Mouse (Mus musculus): ENCODE measurements around the gene Harbi1.

The Harbi1 gene

DNA sequence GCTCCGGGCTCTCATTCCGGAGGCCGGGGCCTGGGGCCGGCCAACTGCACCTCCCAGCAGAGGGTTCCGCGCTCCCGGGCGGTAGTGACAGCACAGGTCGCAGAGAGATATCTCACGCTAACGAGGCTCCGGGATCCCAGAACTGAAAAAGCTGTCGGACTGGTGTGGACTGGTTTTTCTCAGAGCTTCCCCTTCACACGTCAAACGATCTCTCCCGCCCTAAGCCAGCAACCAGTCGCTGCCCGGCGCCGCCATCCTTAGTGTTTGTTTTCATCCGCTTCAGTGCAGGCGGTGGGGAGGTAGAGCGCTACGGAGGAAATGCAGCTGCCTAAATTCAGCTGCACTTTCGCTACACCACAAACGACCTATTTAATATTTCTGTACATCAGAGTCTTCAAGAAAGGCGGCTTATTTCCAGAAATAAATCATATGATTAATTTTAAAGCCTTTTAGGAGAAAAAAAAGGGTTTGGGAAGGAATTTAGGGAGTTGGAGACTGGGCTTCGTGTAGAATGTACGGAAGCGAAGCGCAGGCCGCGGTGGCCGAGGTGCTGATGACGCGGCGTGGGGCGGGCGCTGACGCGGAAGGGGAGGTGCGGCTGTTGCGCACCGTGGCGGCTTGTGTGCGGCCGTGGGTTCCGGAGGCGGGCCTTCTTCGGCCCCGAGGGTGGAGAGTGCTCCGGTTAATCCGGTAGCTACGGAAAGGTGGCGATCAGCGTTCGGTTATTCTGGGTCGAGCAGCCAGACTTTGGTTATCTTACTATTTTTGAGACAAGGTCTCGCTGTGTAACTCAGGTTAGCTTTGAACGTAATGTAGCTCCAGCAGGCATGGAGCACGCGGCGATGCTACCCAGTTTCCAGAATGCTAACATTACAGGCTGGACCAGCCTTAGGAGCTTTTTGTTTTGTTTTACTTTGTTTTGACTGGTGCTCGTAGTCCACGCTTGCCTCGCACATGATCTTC lies at the start of gene Harbi1, which contains the start of gene Atg13:
Harbi1 (plus strand) TSS at position 581 of the 963 bp plus-strand sequence.
Atg13 (minus strand) TSS at position 305 of the 963 bp plus-strand sequence.
- DNase-seq (ENCODE audit: low spot score in 2 of 2) = peak; percentile 92 to 97

- no peak for DNase-seq (ENCODE audit: low spot score in 2 of 2)
Measured at GRCm38 (mm10) chr2:91660981-91661380, 49.7 kb upstream of the Harbi1 start.

- DNase-seq (ENCODE audit: low spot score in 2 of 2) = no peak
Measured at GRCm38 (mm10) chr2:91664780-91665179, 45.9 kb upstream of the Harbi1 start.

DNA sequence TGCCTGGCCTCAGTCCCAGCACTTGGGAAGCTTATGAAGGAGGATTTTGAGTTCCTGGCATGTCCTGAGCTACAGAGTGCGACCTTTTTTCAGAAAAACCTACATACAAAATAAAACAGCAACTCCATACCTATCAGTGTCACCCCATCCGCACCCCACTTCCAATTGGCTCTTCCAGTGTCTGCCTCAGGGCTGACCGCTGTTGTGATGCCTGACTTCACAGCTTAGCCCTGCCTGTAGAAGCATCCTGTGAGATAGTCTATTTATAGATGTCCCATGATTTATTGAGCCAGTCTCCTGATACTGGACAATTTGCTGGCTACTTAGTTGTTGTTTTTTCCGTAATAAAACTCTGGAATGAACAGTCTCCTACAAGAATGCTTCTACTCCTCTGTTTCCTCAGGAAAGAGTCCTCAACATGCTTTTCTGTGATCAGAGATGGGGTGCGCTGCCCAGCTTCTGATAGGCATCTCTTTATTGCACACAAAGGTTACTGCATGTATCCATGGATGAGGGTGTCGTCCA lies 44.2 kb upstream of the Harbi1 start:
- DNase-seq (ENCODE audit: low spot score in 2 of 2) = no peak

DNA sequence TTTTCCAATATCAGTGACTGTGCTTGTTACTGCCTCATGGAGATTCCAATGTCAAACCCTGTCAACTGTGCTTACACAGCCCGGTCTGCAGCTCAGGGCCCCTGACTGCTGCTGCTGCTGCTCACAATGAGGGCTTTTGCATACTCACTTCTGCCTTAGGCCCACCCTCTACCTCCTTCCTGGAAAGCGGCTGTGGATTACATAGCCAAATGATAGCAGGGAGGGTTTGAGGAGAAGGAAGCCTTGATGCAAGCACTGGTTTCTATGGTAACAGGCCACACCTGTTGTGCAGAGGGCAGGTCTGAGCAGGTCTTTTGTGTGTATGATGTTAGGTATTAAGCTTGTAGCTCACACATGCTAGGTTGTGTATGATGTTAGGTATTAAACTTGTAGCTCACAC lies 42.9 kb upstream of the Harbi1 start:
- DNase-seq (ENCODE audit: low spot score in 2 of 2) = no peak

- no peak for DNase-seq (ENCODE audit: low spot score in 2 of 2)
Measured at GRCm38 (mm10) chr2:91669326-91669725, 41.3 kb upstream of the Harbi1 start.

DNA sequence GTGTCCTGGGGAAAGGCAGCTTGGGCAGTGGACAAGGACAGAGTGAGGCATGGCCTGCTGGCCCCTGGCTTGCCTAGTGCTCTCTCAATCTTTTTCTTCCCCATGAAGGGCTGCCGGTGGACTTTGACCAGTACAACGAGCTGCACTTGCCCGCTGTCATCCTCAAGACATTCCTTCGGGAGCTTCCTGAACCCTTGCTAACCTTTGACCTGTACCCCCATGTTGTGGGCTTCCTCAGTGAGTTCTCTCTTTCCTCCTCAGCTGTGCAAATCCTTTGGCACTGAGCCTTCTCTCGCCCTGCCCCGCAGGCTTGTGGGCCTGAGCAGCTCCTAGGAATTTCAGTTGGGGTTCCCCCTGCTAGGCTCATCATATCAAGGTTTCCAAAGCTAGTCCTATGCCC lies 40.6 kb upstream of the Harbi1 start:
- no peak for DNase-seq (ENCODE audit: low spot score in 2 of 2)

DNA sequence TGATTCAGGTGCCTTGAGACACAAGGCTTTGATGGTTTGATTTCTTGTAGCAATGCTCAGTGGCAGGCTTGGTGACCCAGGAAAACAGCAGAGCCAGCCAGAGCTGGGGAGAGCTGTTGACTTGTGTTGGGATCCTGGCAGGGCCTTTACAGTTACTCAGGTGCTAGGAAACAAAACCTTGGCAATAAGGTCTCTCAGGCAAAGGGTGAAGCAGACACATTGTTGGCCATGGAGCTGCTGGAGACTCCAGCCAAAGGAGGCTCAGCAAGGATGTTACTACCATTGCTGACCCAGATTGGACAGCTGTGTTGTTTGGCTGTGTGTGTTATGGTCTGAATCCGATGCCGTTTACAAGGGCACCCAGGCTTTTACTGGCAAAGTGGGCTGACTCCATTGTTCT lies 37.1 kb upstream of the Harbi1 start:
- DNase-seq (ENCODE audit: low spot score in 2 of 2) = no peak

DNA sequence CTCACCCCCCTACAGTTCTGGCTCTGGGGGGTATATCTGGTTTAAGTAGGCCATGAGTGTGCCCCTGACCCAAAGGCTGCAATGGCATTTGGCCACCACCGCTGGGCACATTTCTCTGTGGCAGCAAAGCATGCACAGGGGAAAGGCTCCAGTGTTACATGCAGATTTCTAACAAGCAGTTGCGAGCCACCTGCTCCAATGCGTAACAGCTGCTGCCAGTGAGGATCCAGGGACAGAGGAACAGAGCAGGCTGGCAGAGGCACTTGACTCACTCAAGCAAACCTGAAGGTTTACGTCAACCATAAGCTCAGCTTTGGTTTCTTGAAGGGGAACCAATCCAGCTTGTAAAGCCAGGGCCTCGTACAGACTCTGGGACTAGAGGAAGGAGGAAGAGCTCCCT lies 35.8 kb upstream of the Harbi1 start:
- DNase-seq (ENCODE audit: low spot score in 2 of 2) = no peak

DNA sequence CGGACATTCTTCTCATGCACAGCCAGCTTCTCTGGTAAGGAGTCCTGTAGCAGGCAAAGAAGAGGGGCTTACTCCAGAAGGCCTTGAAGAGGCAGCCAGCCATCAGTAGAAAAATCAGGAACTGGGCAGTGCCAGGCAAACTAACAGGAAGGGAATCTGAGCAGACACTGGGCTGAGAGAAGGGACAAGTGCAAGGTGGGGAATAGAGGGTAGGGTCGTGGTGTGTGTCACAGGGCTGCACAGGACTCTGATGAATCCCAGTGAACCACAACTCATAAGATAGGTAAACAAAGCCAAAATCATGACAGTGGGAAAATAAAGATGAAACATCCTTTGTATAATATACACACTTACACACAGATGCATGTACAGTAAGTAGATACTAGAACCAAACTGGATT lies 34.2 kb upstream of the Harbi1 start:
- DNase-seq (ENCODE audit: low spot score in 2 of 2) = no peak

DNA sequence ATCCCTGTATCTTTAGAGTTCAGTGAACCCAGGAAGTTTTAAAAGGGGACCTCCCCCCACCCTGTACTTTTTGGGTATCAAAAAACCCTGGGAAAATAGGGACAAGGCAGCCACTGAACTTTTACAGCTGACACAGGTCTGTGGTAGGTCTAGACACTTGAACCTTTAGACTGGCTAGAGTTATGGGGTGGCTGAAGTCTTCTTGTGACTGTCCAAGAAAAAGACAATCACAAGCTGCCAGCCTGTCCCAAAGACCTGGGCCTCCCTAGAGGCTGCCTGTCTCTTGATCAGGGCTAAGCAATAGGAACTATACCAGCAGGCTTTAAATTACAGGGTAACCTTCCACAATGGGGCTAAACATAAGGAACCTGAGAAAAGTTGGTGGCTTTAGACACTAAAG lies 33.7 kb upstream of the Harbi1 start:
- DNase-seq (ENCODE audit: low spot score in 2 of 2) = no peak

- DNase-seq (ENCODE audit: low spot score in 2 of 2) = no peak
Measured at GRCm38 (mm10) chr2:91682850-91683249, 27.8 kb upstream of the Harbi1 start.

GRCm38 (mm10) chr2:91683919-91684318 lies 26.7 kb upstream of the Harbi1 start:
- DNase-seq (ENCODE audit: low spot score in 2 of 2) = no peak

DNA sequence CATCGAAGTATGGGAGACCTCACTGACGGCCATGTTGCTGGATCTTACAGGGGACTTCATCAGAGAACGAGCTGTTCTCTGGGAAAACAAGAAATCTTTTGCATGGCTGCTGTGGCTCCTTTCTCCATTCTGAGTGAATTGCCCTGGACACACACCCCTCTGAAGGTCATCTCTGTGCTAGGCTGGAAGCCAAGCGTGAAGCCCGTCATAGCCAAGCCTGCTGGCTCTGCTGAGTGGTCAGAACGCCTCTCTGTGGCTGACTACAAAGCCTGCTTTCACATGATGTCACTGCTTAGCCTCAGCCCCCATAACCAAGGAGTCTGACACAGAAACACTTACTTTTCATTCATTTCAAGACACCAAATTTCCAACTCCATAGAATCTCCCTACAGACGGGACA lies 21.2 kb upstream of the Harbi1 start:
- no peak for DNase-seq (ENCODE audit: low spot score in 2 of 2)

- DNase-seq (ENCODE audit: low spot score in 2 of 2) = no peak
Measured at GRCm38 (mm10) chr2:91695436-91696224, 15.0 kb upstream of the Harbi1 start.

GRCm38 (mm10) chr2:91696225-91696590 lies 14.4 kb upstream of the Harbi1 start:
- DNase-seq (ENCODE audit: low spot score in 2 of 2) = no peak

DNA sequence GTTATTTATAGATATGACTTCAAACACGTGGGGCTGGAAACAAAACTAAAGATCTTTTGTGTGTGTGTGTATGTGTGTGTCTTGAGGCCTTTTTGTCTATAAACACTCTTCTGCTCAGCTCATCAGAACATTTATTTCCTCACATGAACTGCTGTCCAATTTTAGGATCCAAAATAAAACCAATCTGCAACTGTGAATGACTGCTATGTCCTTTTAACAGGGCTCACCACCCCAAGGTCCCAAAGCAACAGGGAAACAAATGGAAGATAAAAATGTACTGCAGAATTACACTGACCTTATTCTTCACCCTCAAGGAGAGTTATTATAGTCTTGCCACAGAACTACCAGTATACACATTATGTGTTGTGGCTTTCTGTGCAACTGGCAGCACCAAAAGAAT lies 11.4 kb upstream of the Harbi1 start:
- DNase-seq (ENCODE audit: low spot score in 2 of 2) = no peak

DNA sequence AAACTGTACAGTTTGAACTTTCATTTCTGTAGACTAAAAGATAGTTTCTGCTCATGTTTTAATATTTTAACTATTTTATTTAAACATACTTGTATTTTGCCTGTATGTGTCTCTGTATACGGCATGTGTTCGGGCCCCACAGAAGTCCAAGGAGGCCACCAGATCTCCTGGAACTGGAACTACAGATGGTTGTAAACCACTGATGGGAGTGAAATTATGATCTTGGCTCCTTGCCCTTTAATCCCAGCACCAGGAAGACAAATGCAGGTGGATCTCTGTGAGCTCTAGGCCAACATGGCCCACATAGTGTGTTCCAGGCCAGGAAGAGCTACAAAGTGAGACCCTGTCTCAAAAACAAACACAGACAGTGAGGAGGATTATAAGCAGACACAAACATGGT lies 9.3 kb upstream of the Harbi1 start:
- DNase-seq (ENCODE audit: low spot score in 2 of 2) = no peak

GRCm38 (mm10) chr2:91705736-91706135 lies 4.9 kb upstream of the Harbi1 start:
- DNase-seq (ENCODE audit: low spot score in 2 of 2) = no peak

DNA sequence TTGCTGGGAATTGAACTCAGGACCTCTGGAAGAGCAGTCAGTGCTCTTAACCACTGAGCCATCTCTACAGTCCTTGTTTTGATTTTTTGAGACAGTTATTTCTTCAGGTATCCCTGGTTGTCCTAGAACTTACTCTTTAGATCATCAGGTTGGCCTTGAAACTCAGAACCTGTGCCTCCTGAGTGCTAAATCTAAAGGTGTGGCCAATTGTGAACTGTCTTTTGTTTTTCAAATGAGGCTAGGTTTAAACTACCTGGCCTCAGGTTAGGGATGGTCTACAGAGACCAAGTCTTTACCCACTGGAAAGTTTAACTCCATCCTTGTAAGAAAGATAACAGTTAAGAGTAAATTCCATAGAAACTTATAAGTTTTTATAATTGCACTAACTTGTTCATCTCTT lies 4.2 kb upstream of the Harbi1 start:
- DNase-seq (ENCODE audit: low spot score in 2 of 2) = no peak

DNA sequence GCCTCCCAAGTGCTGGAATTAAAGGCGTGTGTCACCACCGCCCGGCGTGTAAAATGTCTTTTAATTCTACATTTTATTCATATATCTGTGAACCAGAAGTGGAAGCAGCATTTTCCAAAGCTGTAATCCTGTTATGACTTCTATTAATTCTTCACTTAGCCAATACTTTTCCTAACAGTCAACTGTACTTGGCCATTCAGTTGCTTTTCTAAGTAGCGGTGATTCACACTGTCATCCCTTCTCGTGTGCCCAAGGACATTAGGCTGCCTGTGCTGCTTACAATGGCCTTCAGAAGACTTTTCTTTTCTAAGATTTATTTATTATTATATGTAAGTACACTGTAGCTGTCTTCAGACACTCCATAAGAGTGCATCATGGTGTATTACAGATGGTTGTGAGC lies 2.3 kb upstream of the Harbi1 start:
- no peak for DNase-seq (ENCODE audit: low spot score in 2 of 2)

GRCm38 (mm10) chr2:91711256-91711925 lies 739 bp downstream of the Harbi1 start:
- DNase-seq (ENCODE audit: low spot score in 2 of 2) = no peak

Measured in spleen, postnatal 4 days (tissue).